Mouse (Mus musculus): ENCODE data around the gene 4930544G11Rik. TPM values are rescaled to one million over a fixed set of nuclear protein-coding genes. Genes with fewer than 3 reads are reported as not detected.

Gene 4930544G11Rik
- not detected for total RNA-seq (2021)
- long read RNA-seq, experiment 1: 0 reads
- long read RNA-seq, experiment 2: 0 reads

DNA sequence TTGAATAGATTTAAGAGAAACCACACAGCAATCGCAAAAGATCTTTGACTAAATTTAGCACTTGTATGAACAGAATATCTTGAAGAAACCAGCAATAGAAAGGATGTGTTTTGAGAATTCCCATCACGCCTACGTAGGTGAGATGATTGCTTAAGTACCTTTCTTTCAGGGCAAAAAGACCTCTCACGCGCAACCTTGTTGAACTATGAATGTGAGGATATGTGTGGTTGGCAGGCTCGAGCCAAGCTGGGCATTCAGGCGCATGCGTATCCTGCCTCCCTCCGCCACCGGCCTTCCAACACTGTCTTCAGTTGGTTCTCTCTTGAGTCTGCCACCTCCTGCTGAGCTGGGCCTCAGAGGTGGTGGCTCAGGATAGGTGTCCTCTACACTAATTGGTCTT, at the start of gene 4930544G11Rik:
TSS of gene 4930544G11Rik (plus strand) at position 301 of the 400 bp plus-strand sequence.
- DNase-seq: no peak

DNA sequence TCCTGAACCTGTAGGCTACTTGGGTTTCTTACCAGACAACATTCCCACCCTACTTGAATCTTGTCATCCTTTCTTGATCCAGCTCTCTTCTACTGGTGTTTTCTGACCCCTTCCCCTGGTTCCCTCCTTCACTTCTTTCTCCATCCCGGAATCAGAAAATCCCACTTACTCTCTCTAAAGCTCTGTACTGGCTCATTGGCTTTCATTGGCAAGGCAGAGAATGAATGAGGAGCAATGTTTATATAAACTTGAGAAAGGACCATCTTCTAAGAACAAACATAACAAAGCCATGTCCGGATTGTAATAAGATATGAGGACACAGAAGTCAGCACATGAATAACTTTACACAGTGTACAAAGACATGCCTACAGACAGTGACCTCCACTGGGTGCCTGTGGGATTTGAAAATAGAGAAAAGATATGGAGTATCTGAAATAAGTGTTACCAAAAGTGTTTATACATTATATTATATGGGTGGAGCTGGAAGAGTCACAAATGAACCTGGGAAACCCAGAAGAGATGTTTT, 45.7 kb upstream of the 4930544G11Rik start:
- no peak for DNase-seq

DNA sequence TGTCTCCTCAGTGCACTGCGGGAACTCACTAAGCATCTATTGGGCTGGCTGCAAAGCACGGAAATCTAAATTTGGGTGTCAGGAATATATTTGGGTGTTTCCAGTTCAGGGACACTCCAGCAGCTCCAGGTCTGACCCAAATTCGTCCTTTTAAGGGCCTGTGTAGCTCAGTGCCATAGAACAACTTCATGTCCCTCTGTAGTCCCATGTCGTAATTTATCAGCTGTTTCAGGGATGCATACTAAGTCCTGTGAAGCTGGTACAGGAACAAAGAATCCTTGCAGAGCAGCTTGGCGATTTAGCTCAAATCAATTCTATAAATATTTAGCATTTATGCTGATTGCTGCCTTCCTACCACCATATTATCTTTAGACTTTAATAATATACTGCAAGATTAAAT, 37.0 kb upstream of the 4930544G11Rik start:
- DNase-seq: no peak

DNA sequence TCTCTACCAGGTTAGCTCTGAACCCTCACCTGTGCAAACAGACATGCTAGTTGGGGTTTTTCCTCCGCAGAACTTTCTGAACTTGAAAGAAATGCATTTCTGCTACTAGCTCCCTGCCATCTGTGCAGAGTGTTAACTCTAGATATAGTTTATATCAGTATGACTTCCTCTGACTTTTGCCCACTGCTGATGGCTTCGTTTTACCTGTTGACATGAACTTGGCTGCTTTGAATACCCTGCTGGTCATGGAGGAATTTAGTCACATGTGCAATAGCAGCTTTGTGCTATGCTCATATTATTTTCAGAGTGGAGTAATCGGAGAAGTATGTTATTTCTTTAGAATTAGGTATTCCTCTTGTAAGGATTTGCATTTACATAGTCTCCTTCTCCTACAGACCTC, 30.7 kb upstream of the 4930544G11Rik start:
- DNase-seq: no peak

DNA sequence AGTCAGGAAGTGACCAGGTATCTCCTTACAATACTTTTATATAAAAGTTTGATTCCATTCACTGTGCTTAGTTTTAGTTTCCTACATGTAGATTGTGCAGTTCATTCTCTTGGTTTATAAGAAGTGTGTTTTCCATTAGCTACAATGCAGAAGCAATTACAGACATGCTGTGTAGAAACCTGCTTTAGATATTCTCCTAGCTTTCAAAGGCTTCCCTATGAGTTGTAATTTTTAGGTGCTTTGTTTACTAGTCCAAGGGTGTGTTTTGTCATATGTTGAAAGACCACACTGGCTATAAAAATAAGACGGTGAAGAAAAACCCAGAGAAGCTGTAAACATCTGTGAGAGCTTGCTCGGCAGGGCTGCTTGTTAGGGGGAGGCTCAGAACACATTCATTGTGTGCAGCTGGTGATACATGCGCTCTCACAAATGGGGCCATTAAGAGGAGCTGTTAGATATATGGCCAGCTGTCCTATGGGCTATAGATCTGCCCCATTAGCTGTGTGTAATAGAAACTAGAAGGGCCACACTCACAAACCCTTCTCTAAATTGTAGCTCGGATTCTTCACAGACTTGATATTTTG, 28.8 kb upstream of the 4930544G11Rik start:
- no peak for DNase-seq

DNA sequence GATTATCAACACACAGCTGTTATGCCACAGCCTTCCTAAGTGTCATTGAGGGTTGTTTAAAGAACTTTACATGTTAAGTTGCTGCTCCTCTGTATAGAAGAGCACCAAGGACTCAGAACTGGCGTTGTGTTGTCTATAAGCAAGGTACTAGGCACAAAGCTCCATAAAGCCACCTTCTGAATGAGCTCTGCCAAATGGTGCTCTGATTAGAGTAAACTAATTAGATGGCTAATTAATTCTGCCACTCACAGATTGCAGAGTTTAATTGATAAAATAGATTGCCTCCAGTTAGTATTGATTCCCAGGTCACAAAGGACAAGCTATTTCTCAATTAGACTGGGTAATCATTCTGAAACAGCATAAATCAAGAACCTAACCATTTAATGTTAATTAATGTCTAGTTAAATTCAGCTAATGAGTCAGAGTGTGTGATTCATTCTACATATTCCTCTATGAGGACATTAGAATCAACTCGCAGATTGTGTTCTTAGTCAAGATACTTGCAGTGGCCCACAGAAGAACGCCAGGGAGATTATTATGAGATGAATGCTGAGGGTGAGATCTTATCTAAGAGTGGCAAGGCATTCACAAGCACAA, 26.6 kb upstream of the 4930544G11Rik start:
- DNase-seq: no peak

DNA sequence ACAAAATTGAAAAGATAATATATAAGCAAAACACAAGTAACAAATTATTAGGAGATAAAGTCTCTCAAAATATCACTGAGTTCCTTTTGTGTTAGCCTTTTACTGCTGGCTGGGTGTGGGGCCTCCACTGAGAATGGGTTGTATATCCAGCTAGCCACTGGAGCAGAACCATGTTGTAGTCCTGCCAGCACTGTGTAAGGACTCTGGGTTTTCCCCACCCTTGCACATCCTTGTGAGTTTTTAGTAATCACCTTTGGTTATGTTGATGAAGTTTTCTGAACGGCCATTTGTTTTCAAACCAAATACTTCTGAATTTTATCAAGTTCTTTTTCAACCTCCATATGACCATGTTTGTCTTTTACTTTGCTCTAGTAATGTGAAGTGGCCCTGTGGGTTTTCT, 21.9 kb upstream of the 4930544G11Rik start:
- DNase-seq: no peak

DNA sequence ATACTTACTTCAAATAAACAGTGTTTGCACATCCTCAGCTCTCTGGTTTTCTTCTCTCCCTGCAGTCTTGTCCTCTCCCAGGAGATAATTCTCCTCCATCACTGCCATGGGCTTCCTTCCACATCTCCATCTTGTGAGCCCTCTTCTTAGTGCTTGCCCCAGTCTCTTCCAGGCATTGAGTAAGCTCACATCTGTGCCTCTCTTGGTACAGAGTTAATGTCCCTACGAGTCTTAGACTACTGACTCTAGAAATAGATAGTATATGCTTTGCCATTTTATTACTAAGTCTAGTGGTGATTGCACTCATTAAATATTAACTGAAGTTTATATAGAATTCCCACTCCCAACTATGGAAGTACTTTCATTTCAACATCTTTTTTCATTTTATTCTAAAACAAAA, 19.6 kb upstream of the 4930544G11Rik start:
- no peak for DNase-seq

DNA sequence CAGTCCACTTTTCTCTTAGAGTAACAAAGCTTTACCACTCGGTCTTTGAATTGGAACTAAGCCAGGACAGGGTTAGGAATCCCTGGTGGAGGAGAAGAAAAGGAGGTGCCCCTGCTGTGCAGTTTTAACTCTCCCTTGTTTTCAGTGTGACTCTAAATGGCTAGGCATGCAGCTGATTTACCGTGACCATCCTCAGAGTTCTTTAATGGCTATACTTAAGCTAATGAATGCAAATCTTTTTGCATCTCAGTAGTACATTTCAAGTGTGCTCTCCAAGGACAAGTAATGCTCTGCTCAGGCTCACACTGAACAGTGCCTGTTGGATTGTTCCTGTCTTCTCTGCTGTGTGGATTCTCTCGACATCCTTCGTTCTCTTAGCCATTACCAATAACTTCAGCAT, 19.2 kb upstream of the 4930544G11Rik start:
- no peak for DNase-seq

DNA sequence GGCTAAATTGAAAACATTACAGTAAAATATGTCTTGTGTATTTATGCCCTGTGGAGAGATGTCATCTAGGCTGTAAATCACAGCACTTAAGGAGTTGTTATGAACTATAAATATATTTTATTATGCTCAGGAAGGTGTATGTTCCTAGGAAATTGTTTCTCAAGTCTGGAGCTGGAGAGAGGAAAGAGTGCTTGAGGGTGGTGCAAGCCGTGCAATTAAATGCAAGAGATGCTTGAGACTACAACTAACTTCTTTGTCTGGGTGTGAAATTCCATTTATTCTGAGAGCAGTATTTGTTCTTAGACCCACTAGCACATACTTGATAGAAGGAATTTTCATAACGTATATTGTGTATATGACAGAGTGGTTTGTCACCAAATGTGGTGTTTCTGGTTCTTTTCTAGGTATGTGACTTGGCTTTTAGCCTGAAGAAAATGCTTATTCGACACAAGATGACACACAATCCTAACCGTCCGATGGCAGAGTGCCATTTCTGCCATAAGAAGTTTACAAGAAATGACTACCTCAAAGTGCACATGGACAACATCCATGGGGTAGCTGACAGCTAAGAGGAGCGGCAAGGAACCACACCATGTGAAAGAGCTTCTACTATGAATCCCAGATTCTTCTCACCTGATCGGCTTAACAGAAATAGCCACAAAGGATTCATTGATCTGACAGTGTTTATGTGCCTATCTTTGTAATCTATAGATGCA, 16.7 kb upstream of the 4930544G11Rik start:
- DNase-seq: no peak

DNA sequence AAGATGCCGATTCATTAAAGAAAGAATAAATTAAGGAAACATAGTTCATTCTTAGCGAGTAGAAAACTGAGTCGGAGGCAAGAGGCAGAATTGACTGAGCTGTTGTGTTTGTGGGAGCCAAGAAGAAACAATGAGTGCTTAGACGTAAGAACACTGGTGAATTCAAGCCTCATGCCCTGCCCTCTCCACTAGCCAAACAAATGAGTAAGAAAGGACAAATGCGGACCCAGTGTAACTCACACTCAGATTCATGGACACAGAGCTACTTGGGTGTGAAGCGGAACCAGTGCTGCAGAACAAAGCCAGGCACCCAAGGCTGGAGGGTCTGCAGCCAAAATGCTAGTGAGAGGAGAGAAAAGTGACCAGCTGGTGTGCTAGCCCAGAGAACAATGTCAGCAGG, 1.9 kb upstream of the 4930544G11Rik start:
- no peak for DNase-seq

DNA sequence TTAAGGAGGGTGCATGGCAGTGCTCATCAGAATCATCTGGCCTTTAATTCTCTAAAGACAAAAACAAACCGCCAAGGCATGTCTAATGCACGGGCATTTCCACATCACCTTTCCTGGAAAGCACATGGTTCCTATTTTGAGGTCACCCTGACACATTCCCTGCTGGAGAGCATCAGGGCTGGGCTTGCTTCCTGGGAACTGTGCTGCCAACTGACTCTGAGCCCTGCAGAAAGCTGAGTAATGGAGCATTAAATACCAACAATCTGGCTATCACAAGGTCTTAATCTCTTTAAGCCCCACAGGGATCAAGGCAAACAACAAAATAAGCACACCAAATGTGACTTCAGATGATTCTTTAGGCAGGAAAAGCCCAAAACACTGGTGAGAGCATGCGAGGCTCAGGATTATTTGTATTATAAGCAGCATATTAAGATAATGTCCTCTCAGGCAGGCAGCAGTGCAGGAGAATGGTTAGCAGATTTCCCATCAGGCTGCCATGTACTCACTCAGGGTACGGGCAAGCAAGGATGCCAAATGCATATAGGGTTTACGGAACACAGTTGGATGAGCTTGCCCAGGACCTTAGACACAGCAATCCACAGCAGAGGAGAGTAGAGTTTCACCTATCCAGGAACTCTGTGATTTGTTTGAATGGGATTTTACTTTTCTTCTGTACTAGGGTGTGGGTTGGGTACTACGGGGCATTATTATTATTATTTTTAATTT, 17.1 kb downstream of the 4930544G11Rik start:
- peak; percentile 5 for DNase-seq

DNA sequence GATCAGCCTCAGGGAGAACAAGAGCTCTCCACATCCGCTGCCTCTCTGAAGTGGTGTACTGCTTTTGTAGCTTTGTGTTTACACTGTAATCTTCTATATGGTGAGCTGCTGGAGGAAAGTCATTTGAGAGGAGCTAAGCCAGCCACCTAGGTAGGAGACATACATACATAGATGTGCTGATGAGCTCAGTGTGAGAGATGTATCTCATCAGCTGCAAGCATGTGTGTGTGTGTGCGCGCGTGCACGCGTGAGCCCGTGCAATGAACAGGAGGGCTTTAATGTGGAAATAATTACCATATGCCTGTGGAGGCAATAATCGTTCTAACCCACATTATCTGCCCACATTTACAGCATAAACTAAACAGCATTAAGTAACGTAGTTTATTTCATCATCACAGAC, 18.0 kb downstream of the 4930544G11Rik start:
- no peak for DNase-seq

DNA sequence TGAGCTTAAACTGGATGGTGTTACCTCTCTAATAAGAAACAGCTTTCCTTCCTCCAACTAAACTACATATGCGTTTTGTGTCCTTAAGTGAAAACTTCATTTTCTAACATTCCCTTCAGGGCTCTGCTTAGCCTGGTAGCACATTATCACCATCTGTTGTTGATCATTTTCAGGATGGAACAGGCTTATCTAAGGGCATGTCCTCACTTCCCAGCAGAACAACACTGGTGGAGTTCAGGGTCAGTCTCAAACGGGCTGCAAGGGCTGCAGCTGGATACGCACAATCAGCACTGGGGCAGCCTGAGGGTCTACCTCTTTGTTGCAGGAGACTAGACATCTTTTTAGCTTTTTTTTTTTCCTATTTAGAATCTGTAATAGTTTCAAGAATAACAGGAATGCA, 39.7 kb downstream of the 4930544G11Rik start:
- no peak for DNase-seq

DNA sequence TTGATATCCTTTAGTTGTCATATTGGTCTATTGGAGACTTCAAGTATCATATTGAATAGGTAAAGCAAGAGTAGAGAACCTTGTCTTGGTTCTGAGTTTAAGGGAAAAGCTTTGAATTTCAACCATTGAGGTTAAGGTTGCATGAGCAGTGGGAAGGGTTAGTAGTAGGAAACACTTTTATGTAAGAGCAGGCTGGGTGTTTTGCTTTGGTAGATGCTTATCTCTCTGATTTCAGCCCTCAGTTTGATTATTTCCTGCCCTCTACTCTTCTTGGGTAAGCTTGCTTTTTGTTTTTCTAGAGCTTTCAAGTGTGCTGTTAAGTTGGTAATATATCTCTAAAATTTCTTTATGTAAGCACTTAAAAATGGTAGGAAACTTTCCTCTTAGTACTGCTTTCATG, 45.9 kb downstream of the 4930544G11Rik start:
- DNase-seq: no peak

Other genes starting within 250 kb of the 4930544G11Rik start
- 10 to 100 TPM in 1 of 2 experiments, 1 to 10 TPM in 1; 9.9 to 16.2 TPM for gene Prdm5, start 173.6 kb upstream of the 4930544G11Rik start, total RNA-seq (2021)

Data from adrenal gland, postnatal 10 days (tissue).